Mouse (Mus musculus): ENCODE results near the gene Gm45208. TPM values are rescaled to one million over a fixed set of nuclear protein-coding genes. Genes with fewer than 3 reads are reported as not detected.
"Not testable (repeated sequence)": the region's sequence is repeated elsewhere in the genome, so short reads cannot be mapped to it uniquely, and the experiment has no call there.

Gm45208 gene
- polyA plus RNA-seq, 1 experiment: 1.8 TPM

DNA sequence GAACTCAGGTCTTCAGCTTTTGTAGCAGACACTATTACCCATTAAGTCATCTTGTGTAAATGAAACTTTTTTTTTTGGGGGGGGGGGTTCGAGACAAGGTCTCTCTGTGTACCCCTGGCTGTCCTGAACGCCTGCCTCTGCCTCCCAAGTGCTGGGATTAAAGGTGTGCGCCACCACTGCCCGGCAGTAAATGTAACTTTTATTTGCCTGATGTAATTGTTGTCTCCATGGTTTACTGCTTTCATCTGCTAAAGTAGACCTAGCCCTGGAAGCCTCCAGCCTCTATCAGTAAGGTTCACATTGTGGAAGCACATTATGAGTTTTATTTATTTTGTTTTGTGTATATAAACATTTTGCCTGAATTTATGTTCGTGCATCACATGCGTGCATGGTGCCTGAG lies 25.5 kb upstream of the Gm45208 start:
- no peak for DNase-seq
- Histone ChIP-seq H3K4me3 (ENCODE audit: control insufficient read depth, insufficient read depth, low read length) (no peak overlapping the region), H3K27me3 (ENCODE audit: control insufficient read depth, insufficient read depth, low read length) (no peaks in the 10 kb centered on the region), H3K36me3 (ENCODE audit: control insufficient read depth, insufficient read depth, low read length) (no peaks in the 10 kb centered on the region), H3K4me1 (replicated peaks; ENCODE audit: control insufficient read depth, insufficient read depth, low read length) (peaks cover 10% of the 10 kb centered on the region), H3K27ac (ENCODE audit: control insufficient read depth, insufficient read depth, low read length) (no peak overlapping the region)
- no peak for TF ChIP-seq POLR2A (IDR thresholded peaks at IDR 0.05; ENCODE audit: control insufficient read depth, extremely low read depth, insufficient read depth, low read length, poor library complexity)
- TF ChIP-seq CTCF (IDR thresholded peaks at IDR 0.05; ENCODE audit: borderline replicate concordance, control insufficient read depth, extremely low read depth, insufficient read depth, low read length, poor library complexity): no peak
- WGBS: 39% methylated on average over 6 of the region's 6 CpGs

DNA sequence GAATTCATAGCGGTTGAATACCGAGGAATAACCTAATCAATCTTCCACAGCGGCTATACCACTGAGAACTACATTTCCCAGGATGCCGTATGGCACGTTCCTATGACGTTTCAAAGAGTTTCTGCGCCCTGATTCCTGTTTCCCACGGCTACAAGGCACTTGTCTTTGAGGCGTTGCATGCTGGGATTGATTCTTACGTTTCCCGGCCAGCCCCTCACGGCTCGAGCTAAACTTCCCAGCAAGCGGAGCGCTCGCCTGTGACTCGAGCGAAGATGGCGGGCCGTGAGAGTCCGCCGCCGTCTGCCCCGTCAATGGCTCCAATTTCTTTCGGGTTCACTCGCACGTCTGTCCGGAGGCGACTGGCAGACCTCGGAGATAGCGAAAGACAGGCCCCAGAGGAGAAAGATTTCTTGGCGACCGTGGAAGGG lies 25.1 kb upstream of the Gm45208 start, which contains the start of gene Gpkow:
Gpkow (plus strand) TSS at position 178 of the 428 bp plus-strand sequence.
- peak; percentile 53; the same call in 1 of the 2 replicates for TF ChIP-seq POLR2A (IDR thresholded peaks at IDR 0.05; ENCODE audit: control insufficient read depth, extremely low read depth, insufficient read depth, low read length, poor library complexity)
- no peak for TF ChIP-seq CTCF (IDR thresholded peaks at IDR 0.05; ENCODE audit: borderline replicate concordance, control insufficient read depth, extremely low read depth, insufficient read depth, low read length, poor library complexity)
- peak; percentile 80 for DNase-seq
- H3K27ac ChIP-seq (ENCODE audit: control insufficient read depth, insufficient read depth, low read length): no peak within 1 kb of the TSS
- peaks cover 10% of the 10 kb centered on the region for H3K4me1 ChIP-seq (replicated peaks; ENCODE audit: control insufficient read depth, insufficient read depth, low read length)
- WGBS: 2% methylated on average over 33 of the region's 33 CpGs
- no peaks in the 10 kb centered on the region for H3K36me3 ChIP-seq (ENCODE audit: control insufficient read depth, insufficient read depth, low read length)
- no peaks in the 10 kb centered on the region for H3K27me3 ChIP-seq (ENCODE audit: control insufficient read depth, insufficient read depth, low read length)
- H3K4me3 ChIP-seq (ENCODE audit: control insufficient read depth, insufficient read depth, low read length): peak within 1 kb of the TSS; percentile 89

DNA sequence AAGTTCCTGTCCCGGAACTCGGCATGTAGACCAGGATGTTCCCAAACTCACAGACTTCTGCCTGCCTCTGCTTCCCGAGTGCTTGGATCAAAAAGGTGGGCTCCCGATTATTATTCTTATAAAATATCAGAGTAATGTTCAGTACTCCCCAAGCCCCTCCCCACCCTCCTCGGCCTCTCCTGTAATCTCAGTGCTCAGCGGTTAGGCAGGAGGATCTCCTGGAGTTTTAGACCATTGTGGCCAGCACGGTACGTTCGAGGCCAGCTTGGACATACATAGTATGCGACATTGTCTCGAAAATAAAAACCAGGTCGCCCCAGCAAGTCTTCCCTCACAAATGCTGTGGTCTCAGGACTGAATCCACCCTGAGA lies 8.3 kb upstream of the Gm45208 start:
- not testable (repeated sequence) for H3K36me3 ChIP-seq (ENCODE audit: control insufficient read depth, insufficient read depth, low read length); H3K27me3 ChIP-seq (ENCODE audit: control insufficient read depth, insufficient read depth, low read length); H3K4me1 ChIP-seq (replicated peaks; ENCODE audit: control insufficient read depth, insufficient read depth, low read length); DNase-seq; H3K27ac ChIP-seq (ENCODE audit: control insufficient read depth, insufficient read depth, low read length)
- H3K4me3 ChIP-seq (ENCODE audit: control insufficient read depth, insufficient read depth, low read length): peak overlapping the region; percentile 39
- WGBS: 1% methylated on average over 6 of the region's 12 CpGs

DNA sequence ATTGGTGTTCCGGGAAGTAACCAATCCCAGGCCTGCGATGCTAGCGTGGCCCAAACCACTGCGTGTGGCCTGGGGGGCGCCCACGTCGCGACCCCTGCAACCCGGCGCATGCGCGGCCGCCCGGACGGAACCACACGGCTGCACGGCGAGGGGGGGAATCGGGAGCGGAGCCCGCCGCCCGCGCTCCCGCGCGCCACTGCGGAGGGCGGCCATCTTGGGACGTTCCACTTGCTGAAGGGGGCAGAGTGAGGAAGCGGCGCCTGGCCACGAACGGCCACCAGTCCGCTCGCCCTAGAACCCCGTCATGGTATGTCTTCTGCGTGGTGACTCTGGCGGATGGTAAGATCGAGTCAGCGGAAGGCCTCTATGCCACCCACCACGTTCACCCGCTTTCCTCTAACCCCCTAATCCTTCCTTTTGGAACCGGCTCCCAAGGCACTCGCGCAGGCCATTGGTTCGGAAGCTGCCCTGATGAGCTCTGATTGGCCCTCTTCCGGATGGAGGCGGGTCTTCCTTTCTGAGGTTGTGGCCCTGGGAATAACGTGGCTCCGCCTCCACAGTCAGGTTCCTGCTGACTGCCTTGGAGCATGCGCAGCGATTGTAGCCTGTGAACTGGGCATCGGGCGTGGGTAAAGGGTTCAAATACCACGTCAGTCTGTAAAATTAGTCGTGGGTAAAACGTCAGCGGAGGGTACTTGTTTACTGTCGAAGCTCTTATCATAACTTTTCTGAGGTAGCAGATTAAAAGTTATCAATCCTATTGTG lies 7.7 kb upstream of the Gm45208 start, which contains the start of gene Wdr45:
Wdr45 (plus strand) TSS at position 199 of the 765 bp plus-strand sequence.
- DNase-seq: peak; percentile 91
- H3K27ac ChIP-seq (ENCODE audit: control insufficient read depth, insufficient read depth, low read length); H3K27me3 ChIP-seq (ENCODE audit: control insufficient read depth, insufficient read depth, low read length); H3K4me1 ChIP-seq (replicated peaks; ENCODE audit: control insufficient read depth, insufficient read depth, low read length); H3K36me3 ChIP-seq (ENCODE audit: control insufficient read depth, insufficient read depth, low read length): not testable (repeated sequence)
- WGBS: 2% methylated on average over 45 of the region's 60 CpGs
- peak within 1 kb of the TSS; percentile 39 for H3K4me3 ChIP-seq (ENCODE audit: control insufficient read depth, insufficient read depth, low read length)

DNA sequence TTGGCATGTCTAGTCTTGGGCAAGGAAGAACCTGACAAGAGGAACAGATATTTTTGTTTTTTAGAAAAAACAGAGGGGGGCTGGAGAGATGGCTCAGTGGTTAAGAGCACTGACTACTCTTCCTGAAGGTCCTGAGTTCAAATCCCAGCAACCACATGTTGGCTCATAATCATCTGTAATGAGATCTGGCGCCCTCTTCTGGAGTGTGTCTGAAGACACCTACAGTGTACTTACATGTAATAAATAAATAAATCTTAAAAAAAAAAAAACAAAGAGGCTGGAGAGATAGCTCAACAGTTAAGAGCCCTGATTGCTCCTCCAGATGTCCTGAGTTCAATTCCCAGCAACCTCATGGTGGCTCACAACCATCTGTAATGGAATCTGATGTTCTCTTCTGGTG lies 6.0 kb upstream of the Gm45208 start:
- not testable (repeated sequence) for H3K27me3 ChIP-seq (ENCODE audit: control insufficient read depth, insufficient read depth, low read length); DNase-seq; H3K4me3 ChIP-seq (ENCODE audit: control insufficient read depth, insufficient read depth, low read length); H3K36me3 ChIP-seq (ENCODE audit: control insufficient read depth, insufficient read depth, low read length); H3K27ac ChIP-seq (ENCODE audit: control insufficient read depth, insufficient read depth, low read length); H3K4me1 ChIP-seq (replicated peaks; ENCODE audit: control insufficient read depth, insufficient read depth, low read length)
- WGBS: 78% methylated on average over 1 of the region's 1 CpGs

DNA sequence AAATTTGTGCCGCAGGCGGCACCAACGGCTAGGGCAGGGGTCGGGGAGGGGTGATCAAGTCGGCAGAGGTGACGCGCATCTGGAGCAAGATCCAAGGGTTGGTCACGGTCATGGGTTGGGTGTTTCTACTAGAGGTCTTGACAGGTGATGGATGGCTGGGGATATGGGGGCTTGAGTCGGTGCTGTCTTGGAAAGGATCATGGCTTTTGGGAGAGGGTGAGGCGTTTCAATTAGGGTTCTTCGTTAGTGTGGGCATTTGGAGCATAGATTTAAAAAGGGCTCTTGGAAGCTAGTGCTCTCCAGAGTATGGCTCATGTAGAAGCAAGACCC lies 202 bp downstream of the Gm45208 start:
- Histone ChIP-seq H3K27ac (ENCODE audit: control insufficient read depth, insufficient read depth, low read length) (peak overlapping the region; percentile 42; the same call in 1 of the 2 replicates), H3K4me1 (replicated peaks; ENCODE audit: control insufficient read depth, insufficient read depth, low read length) (peaks cover 6% of the 10 kb centered on the region; the same call in 1 of the 2 replicates), H3K36me3 (ENCODE audit: control insufficient read depth, insufficient read depth, low read length) (peaks cover 11% of the 10 kb centered on the region), H3K4me3 (ENCODE audit: control insufficient read depth, insufficient read depth, low read length) (peak overlapping the region; percentile 82), H3K27me3 (ENCODE audit: control insufficient read depth, insufficient read depth, low read length) (no peaks in the 10 kb centered on the region)
- 0% methylated on average over 11 of the region's 11 CpGs for WGBS
- no peak for DNase-seq
- no peak for TF ChIP-seq CTCF (IDR thresholded peaks at IDR 0.05; ENCODE audit: borderline replicate concordance, control insufficient read depth, extremely low read depth, insufficient read depth, low read length, poor library complexity)

DNA sequence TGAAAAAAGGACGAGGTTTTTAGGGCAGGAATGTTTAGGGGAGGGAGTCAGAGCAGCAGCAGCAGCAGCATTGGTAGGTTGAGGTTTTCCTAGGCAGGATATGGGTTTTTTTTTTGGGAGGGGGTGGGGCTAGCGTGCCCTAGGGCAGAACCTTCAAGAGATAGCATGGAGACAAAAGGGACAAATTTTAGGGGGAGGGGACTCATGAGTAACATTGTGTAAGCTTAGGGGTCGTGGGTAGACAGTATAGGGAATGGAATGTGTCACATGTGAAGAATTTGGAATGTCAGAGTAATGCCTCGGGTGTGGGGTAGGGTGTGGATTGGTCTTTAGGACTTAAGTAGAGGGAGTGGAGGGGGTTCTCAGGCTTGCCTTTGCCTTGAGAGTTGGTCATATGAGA lies 646 bp downstream of the Gm45208 start:
- 1% methylated on average over 4 of the region's 4 CpGs for WGBS
- Histone ChIP-seq H3K27ac (ENCODE audit: control insufficient read depth, insufficient read depth, low read length) (no peak overlapping the region), H3K4me1 (replicated peaks; ENCODE audit: control insufficient read depth, insufficient read depth, low read length) (peaks cover 6% of the 10 kb centered on the region; the same call in 1 of the 2 replicates), H3K27me3 (ENCODE audit: control insufficient read depth, insufficient read depth, low read length) (no peaks in the 10 kb centered on the region), H3K36me3 (ENCODE audit: control insufficient read depth, insufficient read depth, low read length) (peaks cover 15% of the 10 kb centered on the region), H3K4me3 (ENCODE audit: control insufficient read depth, insufficient read depth, low read length) (peak overlapping the region; percentile 82)
- no peak for TF ChIP-seq CTCF (IDR thresholded peaks at IDR 0.05; ENCODE audit: borderline replicate concordance, control insufficient read depth, extremely low read depth, insufficient read depth, low read length, poor library complexity)
- TF ChIP-seq POLR2A (IDR thresholded peaks at IDR 0.05; ENCODE audit: control insufficient read depth, extremely low read depth, insufficient read depth, low read length, poor library complexity): no peak
- no peak for DNase-seq
